Mouse (Mus musculus) left cerebral cortex, adult 2 months (tissue): ENCODE results near the gene Kat6b. TPM values are rescaled to one million over a fixed set of nuclear protein-coding genes. Genes with fewer than 3 reads are reported as not detected.
"Not testable (repeated sequence)": the region's sequence is repeated elsewhere in the genome, so short reads cannot be mapped to it uniquely, and the experiment has no call there.

ENCODE experiments used
- DNase-seq, 2 experiments: peaks; one replicate each; pipeline ENCODE4 v3.0.0; 2021 to 2022; ENCODE audit warnings: low spot score in 2 of 2, mixed read lengths in 1 of 2; ENCODE audit errors: extremely low spot score in 1 of 2
- H3K27ac ChIP-seq: fragments of 200-600 bp; 2 replicates; pipeline ENCODE4 v1.8.1; 2022
- H3K4me3 ChIP-seq: fragments of 200-600 bp; 2 replicates; pipeline ENCODE4 v1.8.1; 2022
- CTCF ChIP-seq: fragments of 200-600 bp; IDR thresholded peaks from 2 replicates; pipeline ENCODE4 v1.8.1; 2022; ENCODE audit warnings: antibody characterized with exemption, mild to moderate bottlenecking, moderate library complexity
- intact Hi-C: fragments of 180-260 bp; cut with DNase I; formaldehyde crosslinking; loops from one replicate; pipeline ENCODE4 v1.15.1; 2025
- total RNA-seq, 2 experiments: library from RNA; stranded (reverse); gene quantifications; 2 replicates each; pipeline ENCODE4 v1.2.3; 2021

The Kat6b gene
- total RNA-seq, 2 experiments from 2014 or later, result 117 to 118 TPM

DNA sequence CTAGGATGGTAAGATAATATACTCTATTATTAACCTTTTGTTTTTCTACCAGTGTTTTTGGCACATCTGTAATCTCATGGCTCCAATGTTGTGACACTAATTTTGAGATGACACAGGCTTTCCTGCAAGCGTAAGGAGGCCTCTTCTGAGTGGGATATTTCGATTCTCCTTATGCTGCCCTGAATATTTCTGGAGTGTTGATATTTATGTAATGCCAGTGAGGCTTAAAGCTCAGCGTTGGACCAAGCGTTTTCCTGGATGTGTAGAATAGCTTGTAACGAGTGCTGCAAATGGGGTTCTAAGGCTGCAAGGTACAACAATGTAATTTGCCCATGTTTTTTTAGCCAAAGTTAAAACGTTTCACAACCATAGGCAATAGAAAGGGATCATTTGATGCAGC is 30.2 kb downstream of the Kat6b start:
- no peak for DNase-seq
- Histone ChIP-seq H3K4me3 (no peak overlapping the region), H3K27ac (peak overlapping the region; percentile 64)
- intact Hi-C loops, result no loop called here
- TF ChIP-seq CTCF, result no peak

DNA sequence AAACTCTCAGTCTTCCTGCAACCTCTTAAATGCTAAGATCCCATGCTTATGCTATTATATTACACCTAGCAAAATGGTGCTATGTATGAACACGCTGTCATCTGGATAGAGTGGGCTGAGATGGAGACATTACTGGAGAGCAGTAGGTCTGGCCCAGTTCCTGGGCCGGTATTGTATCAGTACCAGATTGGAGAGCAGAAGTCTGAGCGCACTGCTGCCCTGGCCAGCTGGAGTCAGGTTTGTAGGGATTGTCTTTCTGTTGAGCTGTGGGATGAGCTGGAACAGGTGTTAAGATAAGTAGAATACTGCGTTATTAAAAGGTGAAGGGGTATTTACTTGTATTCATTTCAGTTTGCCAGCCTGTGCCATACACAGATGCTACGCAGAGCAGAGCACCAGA is 34.3 kb downstream of the Kat6b start:
- intact Hi-C loops, result no loop called here
- Histone ChIP-seq H3K27ac (no peak overlapping the region), H3K4me3 (no peak overlapping the region)
- no peak for TF ChIP-seq CTCF
- DNase-seq, result no peak

DNA sequence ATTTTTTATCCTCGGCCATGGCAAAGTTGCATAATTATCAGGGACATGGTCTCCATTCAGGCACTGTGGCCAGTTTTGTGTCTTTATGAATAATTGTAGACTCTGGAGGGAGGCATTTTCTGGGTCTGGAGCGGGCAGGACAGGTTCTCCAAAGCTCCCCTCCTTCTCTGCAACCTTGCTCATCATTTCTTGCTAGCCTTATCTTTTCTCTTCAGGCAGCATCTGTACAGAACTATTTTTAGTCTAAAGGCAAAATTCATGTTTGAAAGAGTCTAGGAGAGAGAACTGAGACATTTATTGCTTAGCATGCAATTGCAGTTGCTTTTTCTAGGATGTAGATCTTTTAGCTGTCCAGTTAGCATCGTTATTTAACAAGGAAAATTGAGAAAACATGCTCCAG is 38.1 kb downstream of the Kat6b start:
- DNase-seq, result no peak
- Histone ChIP-seq H3K27ac (peak overlapping the region; percentile 54), H3K4me3 (no peak overlapping the region)
- intact Hi-C loops, result no loop called here
- no peak for TF ChIP-seq CTCF

DNA sequence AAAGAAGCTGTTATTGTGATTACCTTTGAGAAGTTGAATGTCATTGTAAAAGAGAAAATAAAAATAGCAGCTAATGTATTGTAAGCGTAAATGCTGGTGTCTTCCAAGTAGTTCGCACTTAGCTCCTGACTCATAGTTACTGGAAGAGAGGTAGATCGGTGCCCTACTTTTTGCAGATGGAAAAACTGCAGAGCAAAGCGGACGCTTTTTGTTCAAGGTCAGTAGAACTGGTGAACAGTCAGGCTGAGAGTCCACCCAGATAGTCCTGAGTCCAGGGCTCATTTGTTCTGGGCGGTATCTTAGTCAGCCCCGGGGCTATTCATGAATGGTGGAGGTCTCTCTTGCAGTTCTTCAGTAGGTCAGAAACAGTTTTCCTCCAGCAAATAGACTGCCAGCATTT is 39.3 kb downstream of the Kat6b start:
- Histone ChIP-seq H3K27ac (peak overlapping the region; percentile 54), H3K4me3 (no peak overlapping the region)
- no peak for DNase-seq
- intact Hi-C loops, result loop anchor here (5.0 kb wide), 2 partner anchors 117 to 137 kb away; no protein-coding TSS in a partner anchor
- no peak for TF ChIP-seq CTCF

DNA sequence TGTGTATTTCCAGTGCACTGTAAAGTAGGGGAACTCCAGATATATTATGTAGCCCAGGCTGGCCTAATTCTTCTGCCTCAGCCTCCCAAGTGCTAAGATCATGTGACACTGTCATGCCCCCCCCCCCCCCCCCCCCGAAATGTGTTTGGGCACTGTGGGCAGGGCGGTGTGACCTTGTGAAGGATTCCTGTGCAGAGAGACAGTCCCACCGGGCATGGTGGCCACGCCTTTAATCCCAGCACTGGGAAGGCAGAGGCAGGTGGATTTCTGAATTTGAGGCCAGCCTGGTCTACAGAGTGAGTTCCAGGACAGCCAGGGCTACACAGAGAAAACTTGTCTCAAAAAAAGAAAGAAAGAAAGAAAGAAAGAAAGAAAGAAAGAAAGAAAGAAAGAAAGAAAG is 40.3 kb downstream of the Kat6b start:
- DNase-seq, H3K4me3 ChIP-seq, H3K27ac ChIP-seq: not testable (repeated sequence)
- intact Hi-C loops, result loop anchor here (5.0 kb wide), 2 partner anchors 116 to 136 kb away; no protein-coding TSS in a partner anchor

DNA sequence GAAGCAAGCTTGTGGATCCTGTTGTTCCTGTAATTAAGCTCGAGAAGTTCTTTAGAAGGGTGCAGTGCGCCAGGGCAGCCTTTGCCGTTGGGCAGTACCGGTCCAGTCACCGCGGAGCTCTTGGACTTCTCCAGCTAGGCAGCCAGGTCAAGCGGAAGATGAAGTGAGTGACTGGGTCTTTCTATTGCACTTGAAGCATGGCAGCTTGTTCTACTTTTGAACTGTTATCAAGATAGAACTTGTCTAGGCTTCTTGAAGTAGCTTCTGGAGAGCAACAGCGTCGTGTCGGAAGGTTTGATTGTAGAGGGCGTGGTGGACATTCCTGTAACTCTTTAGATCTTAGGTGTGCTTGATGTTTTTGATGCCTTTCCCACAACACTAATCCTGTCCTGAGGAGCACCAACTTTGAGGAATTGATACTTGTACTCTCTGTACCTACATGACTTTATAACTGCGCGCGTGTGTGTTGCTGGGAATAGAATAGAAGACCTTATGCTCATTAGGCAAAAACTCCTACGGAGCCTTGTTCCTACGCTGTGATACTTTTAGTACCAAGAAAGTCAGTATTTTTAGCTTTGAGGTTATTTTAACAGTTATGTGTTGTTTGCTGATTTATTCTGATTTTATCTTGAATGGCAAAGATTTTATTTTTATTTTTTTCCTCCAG is 41.2 kb downstream of the Kat6b start:
- H3K27ac ChIP-seq, result peak overlapping the region; percentile 87
- H3K4me3 ChIP-seq, result no peak overlapping the region
- DNase-seq, result no peak
- no peak for TF ChIP-seq CTCF
- intact Hi-C loops, result loop anchor here (5.0 kb wide), 2 partner anchors 115 to 135 kb away; no protein-coding TSS in a partner anchor

DNA sequence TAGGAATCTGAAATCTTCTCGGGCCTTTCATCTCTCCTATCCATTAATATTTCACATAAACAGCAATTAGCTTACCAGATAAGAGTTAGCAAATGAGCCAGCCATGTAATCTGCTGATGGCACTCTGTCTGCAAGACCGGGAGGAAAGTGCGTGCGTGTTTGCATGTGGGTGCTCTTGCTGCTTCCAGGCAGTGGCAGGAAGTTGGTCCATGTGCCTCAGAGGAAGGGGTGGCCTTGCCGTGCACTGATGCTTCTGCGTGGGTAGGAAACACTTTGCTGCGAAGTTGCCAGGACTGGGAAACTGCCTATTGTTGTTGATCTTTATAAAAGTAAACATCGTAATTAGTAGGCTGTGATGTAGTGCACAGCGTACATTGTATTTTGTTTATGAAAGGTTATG is 42.0 kb downstream of the Kat6b start:
- peak overlapping the region; percentile 87 for H3K27ac ChIP-seq
- TF ChIP-seq CTCF, result no peak
- intact Hi-C loops, result loop anchor here (5.0 kb wide), 2 partner anchors 114 to 134 kb away; no protein-coding TSS in a partner anchor
- 0 out of 2 replicates have a peak overlapping the region, but pooled peaks have one; percentile 7 for H3K4me3 ChIP-seq
- DNase-seq, result no peak

DNA sequence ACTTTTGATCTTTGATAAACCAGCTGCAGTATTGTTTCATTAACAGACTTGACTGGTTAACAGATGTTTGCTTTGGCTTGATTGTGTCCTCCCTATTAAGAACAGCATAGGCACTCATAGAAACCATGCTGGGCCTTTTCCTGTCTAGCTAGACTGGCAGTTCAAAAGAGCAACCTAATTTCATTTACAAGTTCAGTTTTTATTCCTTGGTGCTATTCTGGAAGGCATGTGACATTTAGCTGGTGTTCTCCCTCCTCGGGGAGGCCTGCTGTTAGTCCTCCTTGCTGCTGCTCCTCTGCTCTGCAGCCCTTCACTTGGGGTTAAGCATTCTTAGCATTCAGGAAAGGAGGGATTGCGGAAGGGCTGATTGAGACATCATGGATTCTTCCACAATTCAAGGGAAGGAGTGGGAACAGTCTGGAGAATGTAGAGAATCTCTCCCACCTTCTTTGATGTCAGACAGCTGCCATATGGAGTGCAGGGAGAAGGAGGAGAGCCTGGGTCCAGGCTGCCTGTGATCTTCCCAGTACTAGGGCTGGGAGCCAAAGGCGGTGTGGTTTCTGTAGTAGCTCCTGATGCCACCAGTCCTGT is 42.7 kb downstream of the Kat6b start:
- Histone ChIP-seq H3K4me3 (no peak overlapping the region), H3K27ac (peak overlapping the region; percentile 87)
- intact Hi-C loops, result loop anchor here (5.0 kb wide), 2 partner anchors 113 to 133 kb away; no protein-coding TSS in a partner anchor
- peak in 1 of 2 experiments; percentile 64 for DNase-seq
- no peak for TF ChIP-seq CTCF

DNA sequence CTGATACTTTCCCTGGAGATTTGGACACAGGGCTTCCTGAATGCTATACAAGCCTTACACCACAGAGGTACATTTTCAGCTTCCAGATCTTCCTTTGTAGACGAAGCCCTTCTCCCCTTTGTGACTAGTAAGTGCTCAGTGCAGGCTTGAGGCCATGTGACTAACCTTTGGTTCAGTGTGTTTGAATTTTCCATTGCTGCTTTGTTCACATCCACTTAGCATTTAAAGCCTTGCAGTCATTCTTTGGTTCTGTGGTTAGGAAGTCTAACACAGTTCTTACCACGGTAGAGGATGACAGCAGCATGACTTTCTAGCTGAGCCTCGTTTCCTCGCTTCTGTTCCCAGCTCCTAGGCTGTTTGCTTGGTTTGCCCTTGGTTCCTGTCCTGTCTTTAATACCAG is 44.4 kb downstream of the Kat6b start:
- DNase-seq, result no peak
- intact Hi-C loops, result no loop called here
- H3K4me3 ChIP-seq, result no peak overlapping the region
- no peak overlapping the region; the same call in 1 of the 2 replicates for H3K27ac ChIP-seq
- TF ChIP-seq CTCF, result no peak

DNA sequence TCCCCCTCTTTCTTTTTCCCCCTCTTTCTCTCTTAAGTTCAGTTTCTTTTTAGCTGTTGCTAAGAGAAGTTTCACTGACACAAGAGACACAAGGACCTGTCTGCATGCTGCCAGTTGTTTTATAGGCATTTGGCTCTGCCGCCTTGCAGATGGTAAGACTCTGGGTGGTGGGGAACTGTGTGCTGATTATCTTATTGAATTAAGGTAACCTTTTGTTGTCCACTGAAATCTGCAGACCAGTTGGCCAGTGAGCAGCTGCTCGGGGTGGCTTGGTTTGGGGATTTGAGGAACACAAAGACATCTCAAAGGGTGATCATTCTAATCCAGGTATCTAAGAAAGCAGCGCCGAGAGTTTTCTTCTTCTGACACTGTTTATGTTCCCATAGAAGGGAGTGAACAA is 52.3 kb downstream of the Kat6b start:
- intact Hi-C loops, result no loop called here
- H3K27ac ChIP-seq, result no peak overlapping the region; the same call in 1 of the 2 replicates
- DNase-seq, result no peak
- no peak overlapping the region for H3K4me3 ChIP-seq
- no peak for TF ChIP-seq CTCF

DNA sequence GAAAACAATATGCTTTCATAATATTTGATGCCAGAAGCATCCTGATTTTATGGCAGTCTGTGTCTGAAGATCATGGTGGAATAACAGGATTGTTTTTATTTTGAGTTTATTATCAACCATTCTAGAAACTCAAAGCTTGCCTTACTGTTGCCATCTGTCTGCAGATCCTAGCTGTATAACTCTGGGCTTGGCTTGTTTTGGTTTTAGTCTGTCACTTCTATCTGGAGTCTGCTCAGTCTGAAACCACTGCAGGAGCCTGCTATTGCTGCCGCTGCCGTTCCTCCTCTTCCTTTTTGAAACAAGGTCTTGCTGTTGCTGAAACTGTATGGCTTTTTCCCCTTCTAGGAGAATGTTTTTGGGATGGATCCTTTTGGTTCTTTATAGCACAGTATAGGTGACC is 52.8 kb downstream of the Kat6b start:
- intact Hi-C loops, result no loop called here
- DNase-seq, result no peak
- peak overlapping the region; percentile 41 for H3K27ac ChIP-seq
- no peak overlapping the region for H3K4me3 ChIP-seq
- TF ChIP-seq CTCF, result no peak

DNA sequence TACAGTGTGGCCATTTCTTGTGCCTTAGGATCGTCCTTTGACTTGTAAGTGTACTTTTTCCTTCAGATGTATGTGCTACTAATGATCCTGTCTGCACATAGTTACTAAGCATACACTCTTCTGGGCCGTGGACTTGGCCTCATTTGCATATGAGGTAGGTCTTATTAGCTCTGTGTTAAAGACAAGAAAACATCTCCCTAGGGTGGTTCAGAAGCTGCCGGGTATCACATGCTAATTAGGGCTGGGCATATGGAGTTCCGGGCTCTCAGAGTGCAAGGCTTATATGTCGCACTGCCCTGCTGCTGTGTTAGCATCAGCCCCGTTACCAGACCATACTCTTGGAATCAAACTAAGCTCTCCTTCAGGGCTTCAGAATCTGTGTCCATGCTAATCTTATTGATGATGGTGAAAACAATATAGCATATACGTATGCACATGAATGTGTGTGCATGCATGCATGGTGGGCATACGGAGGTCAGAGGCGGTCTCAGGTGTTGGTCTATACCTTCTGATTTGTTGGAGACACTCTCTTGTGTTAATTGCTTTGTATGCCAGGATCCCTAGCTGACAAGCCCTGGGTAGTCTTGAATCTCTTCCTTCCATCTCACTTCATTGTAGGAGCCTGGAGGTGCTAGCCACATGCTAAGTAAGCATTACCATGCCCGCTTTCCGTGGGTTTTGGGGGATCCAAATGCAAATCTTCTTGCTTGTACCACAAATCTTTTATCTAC is 53.5 kb downstream of the Kat6b start:
- Histone ChIP-seq H3K27ac (peak overlapping the region; percentile 41), H3K4me3 (no peak overlapping the region)
- intact Hi-C loops, result no loop called here
- DNase-seq, result no peak
- TF ChIP-seq CTCF, result no peak
